Mouse (Mus musculus): ENCODE results near the gene S1pr2. TPM values are rescaled to one million over a fixed set of nuclear protein-coding genes. Genes with fewer than 3 reads are reported as not detected.

The S1pr2 gene
- total RNA-seq (2014; rRNA removed): 3.7 and 4.0 TPM in 2 replicates
- polyA plus RNA-seq (2015; fragmentation: Nextera tagmentation; extraction: Ambion mirVana): 5.1 and 5.7 TPM in 2 replicates

GRCm38 (mm10) chr9:20976216-20976960 is at the start of gene S1pr2:
Gene S1pr2, minus strand, starts transcription at chr9:20976781.
- DNase-seq (peak; percentile 72), ATAC-seq (peak; percentile 53)
- Histone ChIP-seq H3K4me1 (ENCODE audit: insufficient read depth) (0 out of 2 replicates have a peak, but pooled peaks cover 10% of the 10 kb centered on the region), H3K36me3 (ENCODE audit: insufficient read depth) (no peaks in the 10 kb centered on the region), H3K4me3 (ENCODE audit: low read depth, low read length) (peak within 1 kb of the TSS; percentile 65), H3K27me3 (ENCODE audit: insufficient read depth, low read length) (no peaks in the 10 kb centered on the region), H3K27ac (ENCODE audit: low read depth, low read length) (0 out of 2 replicates have a peak within 1 kb of the TSS, but pooled peaks have one; percentile 35), H3K9me3 (ENCODE audit: low read length) (no peaks in the 10 kb centered on the region), H3K9ac (peak within 1 kb of the TSS; percentile 70), H3K4me2 (ENCODE audit: low read depth) (peak within 1 kb of the TSS; percentile 100)
- TF ChIP-seq CTCF (IDR thresholded peaks at IDR 0.05; ENCODE audit: low read depth): no peak
- 2% methylated on average over 45 of the region's 47 CpGs for WGBS

- Histone ChIP-seq H3K9me3 (ENCODE audit: low read length) (no peaks in the 10 kb centered on the region), H3K4me2 (ENCODE audit: low read depth) (no peak overlapping the region), H3K9ac (no peak overlapping the region), H3K36me3 (ENCODE audit: insufficient read depth) (no peaks in the 10 kb centered on the region), H3K4me1 (ENCODE audit: insufficient read depth) (no peaks in the 10 kb centered on the region), H3K27ac (ENCODE audit: low read depth, low read length) (no peak overlapping the region), H3K4me3 (ENCODE audit: low read depth, low read length) (no peak overlapping the region), H3K27me3 (ENCODE audit: insufficient read depth, low read length) (peaks cover 21% of the 10 kb centered on the region; the same call in 1 of the 2 replicates)
- ATAC-seq (no peak), DNase-seq (no peak)
- 72% methylated on average over 19 of the region's 19 CpGs for WGBS
- TF ChIP-seq CTCF (IDR thresholded peaks at IDR 0.05; ENCODE audit: low read depth): no peak
These were observed 48.8 kb upstream of the S1pr2 start for GRCm38 (mm10) chr9:21025258-21025810.

GRCm38 (mm10) chr9:21022726-21023125 is 46.1 kb upstream of the S1pr2 start:
- Histone ChIP-seq H3K9ac (no peak overlapping the region), H3K9me3 (ENCODE audit: low read length) (no peaks in the 10 kb centered on the region), H3K4me1 (ENCODE audit: insufficient read depth) (no peaks in the 10 kb centered on the region), H3K4me2 (ENCODE audit: low read depth) (no peak overlapping the region), H3K27me3 (ENCODE audit: insufficient read depth, low read length) (no peaks in the 10 kb centered on the region), H3K27ac (ENCODE audit: low read depth, low read length) (no peak overlapping the region), H3K4me3 (ENCODE audit: low read depth, low read length) (no peak overlapping the region), H3K36me3 (ENCODE audit: insufficient read depth) (no peaks in the 10 kb centered on the region)
- 96% methylated on average over 1 of the region's 1 CpGs for WGBS
- DNase-seq (no peak), ATAC-seq (no peak)
- TF ChIP-seq CTCF (IDR thresholded peaks at IDR 0.05; ENCODE audit: low read depth): no peak

GRCm38 (mm10) chr9:21022288-21022687 is 45.7 kb upstream of the S1pr2 start:
- Histone ChIP-seq H3K27me3 (ENCODE audit: insufficient read depth, low read length) (peaks cover 4% of the 10 kb centered on the region; the same call in 1 of the 2 replicates), H3K9ac (no peak overlapping the region), H3K4me2 (ENCODE audit: low read depth) (no peak overlapping the region), H3K4me3 (ENCODE audit: low read depth, low read length) (no peak overlapping the region), H3K4me1 (ENCODE audit: insufficient read depth) (no peaks in the 10 kb centered on the region), H3K36me3 (ENCODE audit: insufficient read depth) (no peaks in the 10 kb centered on the region), H3K9me3 (ENCODE audit: low read length) (no peaks in the 10 kb centered on the region), H3K27ac (ENCODE audit: low read depth, low read length) (no peak overlapping the region)
- DNase-seq (no peak), ATAC-seq (no peak)
- TF ChIP-seq CTCF (IDR thresholded peaks at IDR 0.05; ENCODE audit: low read depth): no peak
- 60% methylated on average over 6 of the region's 6 CpGs for WGBS

DNA sequence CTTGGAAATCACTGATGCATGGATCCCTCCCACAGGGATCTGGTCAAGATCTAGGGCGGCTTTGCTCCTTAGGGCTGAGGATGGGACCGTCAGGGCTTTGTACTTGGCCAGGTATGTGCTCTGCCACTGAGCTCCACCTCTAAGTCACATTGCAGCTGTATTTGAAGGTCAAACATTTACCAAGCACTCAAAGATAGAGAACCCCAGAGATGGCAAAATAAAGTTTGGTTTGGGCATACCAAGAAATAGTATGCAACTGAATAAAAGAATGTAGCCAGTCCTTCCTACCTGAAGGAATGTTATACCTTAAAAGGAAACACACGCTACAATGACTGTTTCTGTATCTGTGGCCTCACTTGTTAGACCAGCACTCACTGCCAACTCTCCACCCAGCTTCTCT is 44.8 kb upstream of the S1pr2 start:
- DNase-seq: no peak
- Histone ChIP-seq H3K9ac (no peak overlapping the region), H3K4me1 (ENCODE audit: insufficient read depth) (no peaks in the 10 kb centered on the region), H3K36me3 (ENCODE audit: insufficient read depth) (no peaks in the 10 kb centered on the region), H3K4me3 (ENCODE audit: low read depth, low read length) (no peak overlapping the region), H3K9me3 (ENCODE audit: low read length) (no peaks in the 10 kb centered on the region), H3K4me2 (ENCODE audit: low read depth) (no peak overlapping the region), H3K27me3 (ENCODE audit: insufficient read depth, low read length) (peaks cover 13% of the 10 kb centered on the region; the same call in 1 of the 2 replicates), H3K27ac (ENCODE audit: low read depth, low read length) (no peak overlapping the region)
- no peak for TF ChIP-seq CTCF (IDR thresholded peaks at IDR 0.05; ENCODE audit: low read depth)
- 76% methylated on average over 3 of the region's 3 CpGs for WGBS
- ATAC-seq: no peak

GRCm38 (mm10) chr9:21018600-21018999 is 42.0 kb upstream of the S1pr2 start:
- H3K9me3 ChIP-seq (ENCODE audit: low read length): no peaks in the 10 kb centered on the region
- DNase-seq (no peak), ATAC-seq (no peak)
- TF ChIP-seq CTCF (IDR thresholded peaks at IDR 0.05; ENCODE audit: low read depth): no peak
- no peak overlapping the region for H3K4me3 ChIP-seq (ENCODE audit: low read depth, low read length)
- H3K4me1 ChIP-seq (ENCODE audit: insufficient read depth): no peaks in the 10 kb centered on the region
- H3K36me3 ChIP-seq (ENCODE audit: insufficient read depth): no peaks in the 10 kb centered on the region
- H3K27ac ChIP-seq (ENCODE audit: low read depth, low read length): no peak overlapping the region
- WGBS: 73% methylated on average over 2 of the region's 2 CpGs
- no peak overlapping the region for H3K4me2 ChIP-seq (ENCODE audit: low read depth)
- H3K9ac ChIP-seq: no peak overlapping the region
- H3K27me3 ChIP-seq (ENCODE audit: insufficient read depth, low read length): peaks cover 27% of the 10 kb centered on the region

- Histone ChIP-seq H3K27me3 (ENCODE audit: insufficient read depth, low read length) (peaks cover 27% of the 10 kb centered on the region), H3K9ac (no peak overlapping the region), H3K4me1 (ENCODE audit: insufficient read depth) (no peaks in the 10 kb centered on the region), H3K4me2 (ENCODE audit: low read depth) (no peak overlapping the region), H3K27ac (ENCODE audit: low read depth, low read length) (no peak overlapping the region), H3K9me3 (ENCODE audit: low read length) (no peaks in the 10 kb centered on the region), H3K36me3 (ENCODE audit: insufficient read depth) (no peaks in the 10 kb centered on the region), H3K4me3 (ENCODE audit: low read depth, low read length) (no peak overlapping the region)
- no peak for TF ChIP-seq CTCF (IDR thresholded peaks at IDR 0.05; ENCODE audit: low read depth)
- DNase-seq (no peak), ATAC-seq (no peak)
- WGBS: 42% methylated on average over 4 of the region's 4 CpGs
These were observed 40.6 kb upstream of the S1pr2 start for GRCm38 (mm10) chr9:21017177-21017575.

All from forebrain, postnatal 0 days (tissue).